Mouse (Mus musculus): ENCODE results near the gene Olfml2b. TPM values are rescaled to one million over a fixed set of nuclear protein-coding genes. Genes with fewer than 3 reads are reported as not detected.

The Olfml2b gene
- polyA plus RNA-seq, 1 experiment from 2014 or later, result 20.4 TPM

GRCm38 (mm10) chr1:170678861-170679260, 34.5 kb downstream of the Olfml2b start:
- Histone ChIP-seq H3K36me3 (no peaks in the 10 kb centered on the region), H3K9ac (no peak overlapping the region), H3K27me3 (replicated peaks) (no peaks in the 10 kb centered on the region), H3K4me3 (replicated peaks) (no peak overlapping the region), H3K4me1 (replicated peaks) (no peaks in the 10 kb centered on the region), H3K4me2 (replicated peaks) (no peak overlapping the region), H3K9me3 (no peaks in the 10 kb centered on the region), H3K27ac (no peak overlapping the region)
- ATAC-seq, result no peak
- 60% methylated on average over 4 of the region's 4 CpGs for WGBS

- H3K4me1 ChIP-seq (replicated peaks), result no peaks in the 10 kb centered on the region
- no peak overlapping the region for H3K9ac ChIP-seq
- WGBS, result 79% methylated on average over 2 of the region's 2 CpGs
- no peaks in the 10 kb centered on the region for H3K27me3 ChIP-seq (replicated peaks)
- no peaks in the 10 kb centered on the region for H3K9me3 ChIP-seq
- no peak for ATAC-seq
- H3K4me3 ChIP-seq (replicated peaks), result no peak overlapping the region
- H3K4me2 ChIP-seq (replicated peaks), result no peak overlapping the region
- H3K27ac ChIP-seq, result no peak overlapping the region
- no peaks in the 10 kb centered on the region for H3K36me3 ChIP-seq
These were observed 35.3 kb downstream of the Olfml2b start for GRCm38 (mm10) chr1:170679624-170680023.

- Histone ChIP-seq H3K36me3 (no peaks in the 10 kb centered on the region), H3K27me3 (replicated peaks) (no peaks in the 10 kb centered on the region), H3K27ac (no peak overlapping the region), H3K9me3 (no peaks in the 10 kb centered on the region), H3K4me2 (replicated peaks) (no peak overlapping the region), H3K4me3 (replicated peaks) (no peak overlapping the region), H3K4me1 (replicated peaks) (no peaks in the 10 kb centered on the region), H3K9ac (no peak overlapping the region)
- WGBS, result 91% methylated on average over 6 of the region's 6 CpGs
- no peak for ATAC-seq
These were observed 39.5 kb downstream of the Olfml2b start for GRCm38 (mm10) chr1:170683863-170684262.

GRCm38 (mm10) chr1:170689773-170690172, 45.4 kb downstream of the Olfml2b start:
- H3K4me1 ChIP-seq (replicated peaks), result peaks cover 2% of the 10 kb centered on the region; the same call in 1 of the 2 replicates
- no peak overlapping the region for H3K9ac ChIP-seq
- no peak overlapping the region for H3K27ac ChIP-seq
- no peak for ATAC-seq
- H3K9me3 ChIP-seq, result no peaks in the 10 kb centered on the region
- no peak overlapping the region for H3K4me2 ChIP-seq (replicated peaks)
- WGBS, result 94% methylated on average over 8 of the region's 8 CpGs
- H3K27me3 ChIP-seq (replicated peaks), result no peaks in the 10 kb centered on the region
- H3K4me3 ChIP-seq (replicated peaks), result no peak overlapping the region
- H3K36me3 ChIP-seq, result no peaks in the 10 kb centered on the region

- no peak for ATAC-seq
- no peaks in the 10 kb centered on the region for H3K27me3 ChIP-seq (replicated peaks)
- WGBS, result 85% methylated on average over 5 of the region's 5 CpGs
- H3K27ac ChIP-seq, result no peak overlapping the region
- H3K4me1 ChIP-seq (replicated peaks), result peaks cover 4% of the 10 kb centered on the region; the same call in 1 of the 2 replicates
- no peak overlapping the region for H3K4me2 ChIP-seq (replicated peaks)
- no peaks in the 10 kb centered on the region for H3K36me3 ChIP-seq
- H3K4me3 ChIP-seq (replicated peaks), result no peak overlapping the region
- H3K9me3 ChIP-seq, result no peaks in the 10 kb centered on the region
- H3K9ac ChIP-seq, result no peak overlapping the region
These were observed 47.0 kb downstream of the Olfml2b start for GRCm38 (mm10) chr1:170691301-170691700.

GRCm38 (mm10) chr1:170694821-170695291, 50.5 kb downstream of the Olfml2b start:
- ATAC-seq, result peak; percentile 86

GRCm38 (mm10) chr1:170695326-170695725, 51.0 kb downstream of the Olfml2b start:
- WGBS, result 79% methylated on average over 6 of the region's 6 CpGs
- Histone ChIP-seq H3K27me3 (replicated peaks) (no peaks in the 10 kb centered on the region), H3K9me3 (no peaks in the 10 kb centered on the region), H3K9ac (no peak overlapping the region), H3K4me2 (replicated peaks) (no peak overlapping the region), H3K4me1 (replicated peaks) (peaks cover 4% of the 10 kb centered on the region; the same call in 1 of the 2 replicates), H3K36me3 (no peaks in the 10 kb centered on the region), H3K27ac (no peak overlapping the region), H3K4me3 (replicated peaks) (no peak overlapping the region)
- no peak for ATAC-seq

More at GRCm38 (mm10) chr1:170694821-170695291, 50.5 kb downstream of the Olfml2b start:
- WGBS, result 43% methylated on average over 5 of the region's 5 CpGs
- no peak overlapping the region for H3K4me3 ChIP-seq (replicated peaks)
- no peaks in the 10 kb centered on the region for H3K36me3 ChIP-seq
- no peak overlapping the region for H3K4me2 ChIP-seq (replicated peaks)
- peaks cover 4% of the 10 kb centered on the region; the same call in 1 of the 2 replicates for H3K4me1 ChIP-seq (replicated peaks)
- no peak overlapping the region for H3K27ac ChIP-seq
- no peaks in the 10 kb centered on the region for H3K27me3 ChIP-seq (replicated peaks)
- no peak overlapping the region for H3K9ac ChIP-seq
- H3K9me3 ChIP-seq, result no peaks in the 10 kb centered on the region

- H3K4me3 ChIP-seq (replicated peaks), result no peak overlapping the region
- no peak for ATAC-seq
- no peak overlapping the region for H3K27ac ChIP-seq
- peaks cover 4% of the 10 kb centered on the region; the same call in 1 of the 2 replicates for H3K4me1 ChIP-seq (replicated peaks)
- WGBS, result 95% methylated on average over 8 of the region's 8 CpGs
- H3K27me3 ChIP-seq (replicated peaks), result no peaks in the 10 kb centered on the region
- H3K9me3 ChIP-seq, result no peaks in the 10 kb centered on the region
- H3K4me2 ChIP-seq (replicated peaks), result no peak overlapping the region
- no peak overlapping the region for H3K9ac ChIP-seq
- no peaks in the 10 kb centered on the region for H3K36me3 ChIP-seq
These were observed 52.7 kb downstream of the Olfml2b start for GRCm38 (mm10) chr1:170696996-170697395.

- 70% methylated on average over 7 of the region's 7 CpGs for WGBS
- H3K9me3 ChIP-seq, result no peaks in the 10 kb centered on the region
- H3K27me3 ChIP-seq (replicated peaks), result no peaks in the 10 kb centered on the region
- no peak overlapping the region for H3K4me2 ChIP-seq (replicated peaks)
- no peak overlapping the region for H3K9ac ChIP-seq
- H3K36me3 ChIP-seq, result no peaks in the 10 kb centered on the region
- no peak for ATAC-seq
- H3K4me1 ChIP-seq (replicated peaks), result peaks cover 4% of the 10 kb centered on the region; the same call in 1 of the 2 replicates
- H3K4me3 ChIP-seq (replicated peaks), result no peak overlapping the region
- no peak overlapping the region for H3K27ac ChIP-seq
These were observed 53.5 kb downstream of the Olfml2b start for GRCm38 (mm10) chr1:170697771-170698356.

- no peak overlapping the region for H3K27ac ChIP-seq
- no peaks in the 10 kb centered on the region for H3K27me3 ChIP-seq (replicated peaks)
- no peaks in the 10 kb centered on the region for H3K9me3 ChIP-seq
- peaks cover 4% of the 10 kb centered on the region; the same call in 1 of the 2 replicates for H3K4me1 ChIP-seq (replicated peaks)
- no peak overlapping the region for H3K9ac ChIP-seq
- WGBS, result 83% methylated on average over 3 of the region's 3 CpGs
- H3K4me3 ChIP-seq (replicated peaks), result no peak overlapping the region
- H3K4me2 ChIP-seq (replicated peaks), result no peak overlapping the region
- no peak for ATAC-seq
- H3K36me3 ChIP-seq, result no peaks in the 10 kb centered on the region
These were observed 54.4 kb downstream of the Olfml2b start for GRCm38 (mm10) chr1:170698771-170699170.

- no peak for ATAC-seq
- WGBS, result 72% methylated on average over 9 of the region's 9 CpGs
These were observed 55.2 kb downstream of the Olfml2b start for GRCm38 (mm10) chr1:170699553-170699952.

GRCm38 (mm10) chr1:170700496-170701027, 56.2 kb downstream of the Olfml2b start:
- Histone ChIP-seq H3K27ac (no peak overlapping the region), H3K9me3 (no peaks in the 10 kb centered on the region), H3K4me2 (replicated peaks) (no peak overlapping the region), H3K27me3 (replicated peaks) (no peaks in the 10 kb centered on the region), H3K36me3 (no peaks in the 10 kb centered on the region), H3K4me1 (replicated peaks) (no peaks in the 10 kb centered on the region), H3K9ac (no peak overlapping the region), H3K4me3 (replicated peaks) (no peak overlapping the region)
- 91% methylated on average over 3 of the region's 3 CpGs for WGBS
- ATAC-seq, result no peak

More at GRCm38 (mm10) chr1:170699553-170699952, 55.2 kb downstream of the Olfml2b start:
- Histone ChIP-seq H3K4me1 (replicated peaks) (peaks cover 4% of the 10 kb centered on the region; the same call in 1 of the 2 replicates), H3K36me3 (no peaks in the 10 kb centered on the region), H3K9ac (no peak overlapping the region), H3K27ac (no peak overlapping the region), H3K4me3 (replicated peaks) (no peak overlapping the region), H3K4me2 (replicated peaks) (no peak overlapping the region), H3K27me3 (replicated peaks) (no peaks in the 10 kb centered on the region), H3K9me3 (no peaks in the 10 kb centered on the region)

- H3K27me3 ChIP-seq (replicated peaks), result no peaks in the 10 kb centered on the region
- H3K36me3 ChIP-seq, result no peaks in the 10 kb centered on the region
- H3K9me3 ChIP-seq, result no peaks in the 10 kb centered on the region
- H3K4me2 ChIP-seq (replicated peaks), result no peak overlapping the region
- H3K9ac ChIP-seq, result no peak overlapping the region
- H3K4me3 ChIP-seq (replicated peaks), result no peak overlapping the region
- WGBS, result 58% methylated on average over 3 of the region's 3 CpGs
- H3K27ac ChIP-seq, result no peak overlapping the region
- no peak for ATAC-seq
- no peaks in the 10 kb centered on the region for H3K4me1 ChIP-seq (replicated peaks)
These were observed 56.8 kb downstream of the Olfml2b start for GRCm38 (mm10) chr1:170701178-170701577.
